Mouse (Mus musculus) neural tube, embryonic 13.5 days (tissue): ENCODE results near the gene Vax2. TPM values are rescaled to one million over a fixed set of nuclear protein-coding genes. Genes with fewer than 3 reads are reported as not detected.

Source experiments
- ATAC-seq: fragments of 200-750 bp; cut with Nextera tagmentation; 2 replicates; pipeline ENCODE4 v1.8.0; 2017; ENCODE audit warnings: low read depth, mild to moderate bottlenecking, moderate TSS enrichment, moderate library complexity
- H3K27ac ChIP-seq: fragments of 300-500 bp; sonication (generic); replicated peaks from 2 replicates; pipeline ENCODE4 v1.5.1; 2015; ENCODE audit warnings: moderate library complexity, mild to moderate bottlenecking, inconsistent platforms
- H3K27me3 ChIP-seq: fragments of 300-500 bp; sonication (generic); 2 replicates; pipeline ENCODE4 v1.6.1; 2015; ENCODE audit warnings: mild to moderate bottlenecking, inconsistent platforms
- H3K36me3 ChIP-seq: fragments of 300-500 bp; sonication (generic); 2 replicates; pipeline ENCODE4 v1.6.1; 2015; ENCODE audit warnings: mild to moderate bottlenecking, inconsistent platforms
- H3K4me1 ChIP-seq: fragments of 300-500 bp; sonication (generic); replicated peaks from 2 replicates; pipeline ENCODE4 v1.6.1; 2015; ENCODE audit warnings: inconsistent platforms
- H3K4me2 ChIP-seq: fragments of 300-500 bp; sonication (generic); 2 replicates; pipeline ENCODE4 v1.6.1; 2015; ENCODE audit warnings: inconsistent platforms, mild to moderate bottlenecking, moderate library complexity
- H3K4me3 ChIP-seq: fragments of 300-500 bp; sonication (generic); 2 replicates; pipeline ENCODE4 v1.5.1; 2015; ENCODE audit warnings: mild to moderate bottlenecking, inconsistent platforms
- H3K9ac ChIP-seq: fragments of 300-500 bp; sonication (generic); 2 replicates; pipeline ENCODE4 v1.6.1; 2015; ENCODE audit warnings: moderate library complexity, mild to moderate bottlenecking, inconsistent platforms
- H3K9me3 ChIP-seq: fragments of 300-500 bp; sonication (generic); 2 replicates; pipeline ENCODE4 v1.6.1; 2016; ENCODE audit warnings: inconsistent platforms
- WGBS: fragments of 180-500 bp; shearing (Covaris S2); methylation state at CpG from one replicate; pipeline ENCODE4 v1.1.7; 2015; 5-methylcytosine and 5-hydroxymethylcytosine counted together
- polyA plus RNA-seq: library from polyadenylated mRNA; unstranded; fragments of >200 nt; fragmentation: Nextera tagmentation; extraction: Ambion mirVana; gene quantifications from 2 replicates; pipeline ENCODE4 v1.2.1, GENCODE M21; 2015

Gene Vax2
- polyA plus RNA-seq, 1 experiment from 2014 or later, result 0.15 TPM

DNA sequence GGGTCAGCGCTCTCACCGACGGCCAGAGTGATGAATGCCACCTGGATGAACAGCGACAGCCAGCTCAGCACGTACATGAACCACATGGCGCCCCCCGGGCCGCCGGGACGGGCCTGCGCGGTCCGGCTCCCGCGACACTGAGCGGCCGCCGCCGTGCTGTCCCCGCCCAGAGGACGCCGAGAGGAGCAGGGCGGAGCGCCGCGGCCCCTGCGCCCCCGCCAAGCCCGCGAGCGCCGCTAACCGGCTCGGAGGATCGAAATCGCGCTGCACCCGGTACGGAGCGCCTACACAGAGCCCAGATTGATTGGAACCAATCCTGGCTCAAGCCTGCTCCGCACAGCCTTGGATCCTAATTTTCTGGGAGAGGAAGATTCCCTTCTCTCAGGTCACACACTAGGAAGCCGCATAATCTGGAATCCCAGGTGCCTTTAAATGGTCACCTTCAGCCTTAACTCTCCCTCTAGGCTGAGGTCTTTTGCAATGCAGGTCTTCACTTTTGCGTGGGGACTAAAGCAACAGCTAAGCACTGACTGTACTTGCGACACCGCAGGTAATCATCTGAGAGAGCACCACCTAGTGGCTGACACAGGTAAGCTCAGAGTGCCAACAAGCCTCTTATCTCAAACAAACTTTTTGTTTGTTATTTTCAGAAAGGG lies 64.7 kb downstream of the Vax2 start, which contains the start of gene Tex261:
Gene Tex261 (minus strand): TSS at position 176 of the 656 bp plus-strand sequence.
- under 1% methylated on average over 45 of the region's 45 CpGs for WGBS
- peak; percentile 96 for ATAC-seq
- peak within 1 kb of the TSS; percentile 82 for H3K4me3 ChIP-seq
- H3K36me3 ChIP-seq, result peaks cover 23% of the 10 kb centered on the region
- no peaks in the 10 kb centered on the region for H3K27me3 ChIP-seq
- no peaks in the 10 kb centered on the region for H3K9me3 ChIP-seq
- H3K4me1 ChIP-seq, result peaks cover 30% of the 10 kb centered on the region
- peak within 1 kb of the TSS; percentile 90 for H3K27ac ChIP-seq
- H3K9ac ChIP-seq, result peak within 1 kb of the TSS; percentile 95
- H3K4me2 ChIP-seq, result peak within 1 kb of the TSS; percentile 86

DNA sequence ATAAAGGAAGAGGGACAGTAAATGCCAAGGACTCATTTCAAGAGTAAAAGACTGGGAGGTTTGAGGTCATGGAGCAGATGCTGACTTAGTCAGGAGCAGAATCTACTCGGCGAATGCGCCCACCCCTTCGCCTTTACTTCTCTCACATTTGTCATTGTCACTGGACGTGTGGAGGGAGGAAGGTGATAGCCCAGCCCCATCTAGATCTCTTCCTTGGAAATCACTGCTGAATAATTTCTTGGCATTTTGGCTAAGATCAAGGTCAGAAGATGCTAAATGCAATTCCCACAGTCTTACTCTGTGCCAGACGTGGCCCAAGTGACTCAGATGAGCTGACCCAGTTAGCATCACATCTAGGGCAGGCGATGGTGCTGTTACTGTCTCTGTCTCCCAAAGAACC lies 67.2 kb downstream of the Vax2 start:
- Histone ChIP-seq H3K27me3 (no peaks in the 10 kb centered on the region), H3K36me3 (0 out of 2 replicates have a peak, but pooled peaks cover 3% of the 10 kb centered on the region), H3K9ac (0 out of 2 replicates have a peak overlapping the region, but pooled peaks have one; percentile 17), H3K4me2 (no peak overlapping the region), H3K27ac (no peak overlapping the region), H3K9me3 (no peaks in the 10 kb centered on the region), H3K4me3 (no peak overlapping the region), H3K4me1 (peaks cover 28% of the 10 kb centered on the region)
- 79% methylated on average over 7 of the region's 7 CpGs for WGBS
- no peak for ATAC-seq

DNA sequence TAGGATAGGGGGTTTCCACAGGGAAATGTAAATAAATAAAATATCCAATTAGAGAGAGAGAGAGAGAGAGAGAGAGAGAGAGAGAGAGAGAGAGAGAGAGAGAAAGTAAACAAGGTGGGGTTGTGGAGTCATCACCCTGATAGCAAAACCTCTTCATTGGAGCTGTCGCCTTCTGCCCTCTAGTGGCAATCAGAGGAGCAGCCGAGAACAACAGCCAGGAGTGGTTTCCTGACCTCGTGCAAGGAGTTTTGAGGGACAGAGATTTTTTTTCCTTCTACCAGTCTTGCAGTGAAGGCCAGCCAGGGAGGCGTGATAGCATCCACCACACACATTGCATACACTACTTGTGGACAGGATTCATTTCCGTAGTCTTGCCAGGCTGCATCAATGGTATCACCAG lies 68.0 kb downstream of the Vax2 start:
- no peaks in the 10 kb centered on the region for H3K9me3 ChIP-seq
- H3K4me2 ChIP-seq, result no peak overlapping the region
- WGBS, result 5% methylated on average over 5 of the region's 5 CpGs
- no peak overlapping the region for H3K9ac ChIP-seq
- no peak overlapping the region for H3K4me3 ChIP-seq
- H3K27me3 ChIP-seq, result no peaks in the 10 kb centered on the region
- no peaks in the 10 kb centered on the region for H3K36me3 ChIP-seq
- ATAC-seq, result no peak
- no peak overlapping the region for H3K27ac ChIP-seq
- H3K4me1 ChIP-seq, result peaks cover 21% of the 10 kb centered on the region

DNA sequence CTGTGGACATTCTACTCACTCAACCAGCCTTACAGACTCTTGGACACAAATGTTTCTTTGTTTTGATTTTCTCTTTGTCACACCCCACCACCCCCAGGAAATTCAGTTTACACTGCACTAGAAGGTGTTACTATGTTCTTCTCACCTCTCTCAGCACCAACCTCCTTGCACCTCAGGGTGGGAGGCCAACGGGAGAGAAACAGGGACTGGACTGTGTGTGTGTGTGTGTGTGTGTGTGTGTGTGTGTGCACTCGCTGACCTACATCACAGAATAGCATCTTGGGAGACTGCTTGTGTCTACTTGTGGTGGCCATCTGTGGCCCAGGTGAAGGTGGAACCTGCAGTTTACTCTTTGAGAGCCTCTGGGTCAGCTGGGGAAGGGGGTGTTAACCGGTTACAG lies 75.4 kb downstream of the Vax2 start:
- Histone ChIP-seq H3K27ac (no peak overlapping the region), H3K4me3 (no peak overlapping the region), H3K9ac (no peak overlapping the region), H3K4me1 (peaks cover 4% of the 10 kb centered on the region; the same call in 1 of the 2 replicates), H3K4me2 (no peak overlapping the region), H3K9me3 (no peaks in the 10 kb centered on the region), H3K36me3 (no peaks in the 10 kb centered on the region), H3K27me3 (no peaks in the 10 kb centered on the region)
- ATAC-seq, result no peak
- 78% methylated on average over 3 of the region's 3 CpGs for WGBS

Other genes with a start within 250 kb of the Vax2 start
- gene Dguok, start 204.3 kb upstream of the Vax2 start, polyA plus RNA-seq, result 70.8 and 75.7 TPM in 2 replicates
- 1.9 and 2.0 TPM in 2 replicates for gene Actg2, start 175.0 kb upstream of the Vax2 start, polyA plus RNA-seq
- 46.4 and 49.3 TPM in 2 replicates for gene Stambp, start 138.5 kb upstream of the Vax2 start, polyA plus RNA-seq
- gene Clec4f, start 55.1 kb upstream of the Vax2 start, polyA plus RNA-seq, result not detected in 2 replicates
- not detected in 2 replicates for gene Cd207, start 33.4 kb upstream of the Vax2 start, polyA plus RNA-seq
- gene Atp6v1b1, start 31.7 kb downstream of the Vax2 start, polyA plus RNA-seq, result not detected in 2 replicates
- gene Ankrd53, start 51.4 kb downstream of the Vax2 start, polyA plus RNA-seq, result not detected in 2 replicates
- gene Tex261, start 64.5 kb downstream of the Vax2 start, polyA plus RNA-seq, result 66.4 and 66.7 TPM in 2 replicates
- gene Nagk, start 83.7 kb downstream of the Vax2 start, polyA plus RNA-seq, result 86.3 and 91.3 TPM in 2 replicates
- 23.2 and 23.9 TPM in 2 replicates for gene Paip2b, start 120.5 kb downstream of the Vax2 start, polyA plus RNA-seq
- 77.2 and 84.7 TPM in 2 replicates for gene Zfp638, start 155.8 kb downstream of the Vax2 start, polyA plus RNA-seq